8 mouse cellular contexts compared by ENCODE assay signal in genomic region chr8:84979599-84980421, GRCm38 (mm10). TPM values are rescaled to one million over a fixed set of nuclear protein-coding genes. Genes with fewer than 3 reads are reported as not detected.
DNase-seq lines count a peak whose midpoint lies in the region; ATAC-seq and TF ChIP-seq lines count a peak whose summit lies in the region.

No protein-coding gene starts in this region.

- H3K4me1 ChIP-seq in hindbrain, embryonic 16.5 days (ENCODE audit: control insufficient read depth, insufficient read depth, low read depth, low read length) = peaks cover 57% of the 10 kb centered on the region

- peak overlapping the region; percentile 99 for H3K4me2 ChIP-seq in hindbrain, embryonic 16.5 days (ENCODE audit: low read length)

- peaks cover 5% of the 10 kb centered on the region for H3K27me3 ChIP-seq in hindbrain, embryonic 16.5 days (replicated peaks; ENCODE audit: control insufficient read depth, insufficient read depth, low read length)

- intact Hi-C loops in left cerebral cortex, adult 2 months (cut with DNase I) = loop anchor here (5.0 kb wide), 2 partner anchors 47 to 92 kb away; partner anchors contain the start of genes Asna1, Dhps and Trir

- peak overlapping the region; percentile 62 for H3K9ac ChIP-seq in hindbrain, embryonic 16.5 days (ENCODE audit: low read depth, low read length)

- peaks cover 18% of the 10 kb centered on the region for H3K79me2 ChIP-seq in macrophage (ENCODE audit: inconsistent target)

- peak overlapping the region; percentile 42 for H3K4me3 ChIP-seq in hindbrain, embryonic 16.5 days (ENCODE audit: low read length)
- H3K4me3 ChIP-seq in left cerebral cortex, adult 2 months = peak overlapping the region; percentile 95
- peak overlapping the region; percentile 34; the same call in 1 of the 2 replicates for H3K4me3 ChIP-seq in macrophage (ENCODE audit: inconsistent target)

- peak overlapping the region; percentile 64 for H3K27ac ChIP-seq in hindbrain, embryonic 16.5 days (ENCODE audit: low read depth, low read length)
- H3K27ac ChIP-seq in left cerebral cortex, adult 2 months = peak overlapping the region; percentile 99
- H3K27ac ChIP-seq in macrophage = peak overlapping the region; percentile 92

- WGBS in hindbrain, embryonic 16.5 days = 2% methylated on average over 31 of the region's 42 CpGs
- WGBS in macrophage (ENCODE audit: missing documents) = 3% methylated on average over 35 of the region's 42 CpGs

- no peaks in the 10 kb centered on the region for H3K9me3 ChIP-seq in hindbrain, embryonic 16.5 days (ENCODE audit: control insufficient read depth, low read length)

- TF ChIP-seq CTCF in left cerebral cortex, adult 2 months (IDR thresholded peaks at IDR 0.05) = no peak

- DNase-seq in ZHBTc4 (ENCODE audit: low read depth, low spot score) = peak; percentile 95
- DNase-seq in cerebellum, postnatal 4 days (ENCODE audit: low spot score in 2 of 2) = peak; percentile 62 to 77
- DNase-seq in gastrocnemius, adult 18-20 months (ENCODE audit: low spot score) = peak; percentile 92
- peak; percentile 91 to 93 for DNase-seq in left cerebral cortex, adult 2 months (ENCODE audit: extremely low spot score in 1 of 2, low spot score in 2 of 2)
- DNase-seq in right cerebral cortex, adult 18-20 months = peak; percentile 95
- DNase-seq in urinary bladder, adult 2 months (ENCODE audit: low spot score) = peak; percentile 96

- ATAC-seq in hindbrain, embryonic 16.5 days = peak; percentile 37

- H3K36me3 ChIP-seq in hindbrain, embryonic 16.5 days (ENCODE audit: control insufficient read depth, insufficient read depth, low read length) = no peaks in the 10 kb centered on the region
- H3K36me3 ChIP-seq in macrophage (ENCODE audit: inconsistent target) = no peaks in the 10 kb centered on the region

RNA-seq across cellular contexts. Expression of gene Junb, which starts 1.3 kb away (rescaled TPM):
- total RNA-seq in gastrocnemius, adult 18-20 months (2021) = 10 to 100 TPM in 1 of 2 experiments, 1 to 10 TPM in 1; 9.4 to 12.5 TPM
- polyA plus RNA-seq in hindbrain, embryonic 16.5 days (2015; fragmentation: Nextera tagmentation; extraction: Ambion mirVana) = 4.3 and 5.3 TPM in 2 replicates
- total RNA-seq in left cerebral cortex, adult 2 months (2021) = 100 to 1,000 TPM in 1 of 2 experiments, 10 to 100 TPM in 1; 99.5 to 145 TPM
- total RNA-seq in macrophage (2018; cell fraction: chromatin; rRNA removed) = 100 to 1,000 TPM in 24 of 26 experiments, 10 to 100 TPM in 2; 60.1 to 756 (median 302) TPM
- 1,000 to 10,000 TPM in 5 of 26 experiments, 100 to 1,000 TPM in 19, 10 to 100 TPM in 2; 75.1 to 1,747 (median 592) TPM for total RNA-seq in macrophage (2018; cell fraction: cytosol; rRNA removed)
- total RNA-seq in macrophage (2018; cell fraction: nucleus; rRNA removed) = 1,000 to 10,000 TPM in 7 of 26 experiments, 100 to 1,000 TPM in 18, 10 to 100 TPM in 1; 66.0 to 1,515 (median 743) TPM
- 26.1 to 86.4 TPM (median 61.3 TPM) in 3 replicates for polyA plus RNA-seq in macrophage (2018)
- polyA plus RNA-seq in urinary bladder, adult 2 months (2012; rRNA removed) = 97.4 and 121 TPM in 2 replicates

RNA-seq across cellular contexts. Expression of gene Rnaseh2a, which starts 10.2 kb away (rescaled TPM):
- total RNA-seq in gastrocnemius, adult 18-20 months (2021) = 10 to 100 TPM; 21.1 to 21.7 TPM
- 55.8 and 57.5 TPM in 2 replicates for polyA plus RNA-seq in hindbrain, embryonic 16.5 days (2015; fragmentation: Nextera tagmentation; extraction: Ambion mirVana)
- total RNA-seq in left cerebral cortex, adult 2 months (2021) = 10 to 100 TPM; 43.4 to 47.3 TPM
- 10 to 100 TPM in 19 of 26 experiments, 1 to 10 TPM in 7; 3.0 to 44.7 (median 19.1) TPM for total RNA-seq in macrophage (2018; cell fraction: chromatin; rRNA removed)
- total RNA-seq in macrophage (2018; cell fraction: cytosol; rRNA removed) = 10 to 100 TPM; 26.6 to 53.3 (median 36.5) TPM
- total RNA-seq in macrophage (2018; cell fraction: nucleus; rRNA removed) = 10 to 100 TPM in 24 of 26 experiments, 1 to 10 TPM in 2; 8.9 to 49.5 (median 24.1) TPM
- 15.9 to 39.3 TPM (median 26.2 TPM) in 3 replicates for polyA plus RNA-seq in macrophage (2018)
- 49.4 and 49.5 TPM in 2 replicates for polyA plus RNA-seq in urinary bladder, adult 2 months (2012; rRNA removed)

RNA-seq across cellular contexts. Expression of gene Prdx2, which starts 10.4 kb away (rescaled TPM):
- total RNA-seq in gastrocnemius, adult 18-20 months (2021) = 100 to 1,000 TPM; 193 to 200 TPM
- polyA plus RNA-seq in hindbrain, embryonic 16.5 days (2015; fragmentation: Nextera tagmentation; extraction: Ambion mirVana) = 1,040 and 1,063 TPM in 2 replicates
- 100 to 1,000 TPM; 319 to 333 TPM for total RNA-seq in left cerebral cortex, adult 2 months (2021)
- total RNA-seq in macrophage (2018; cell fraction: chromatin; rRNA removed) = 10 to 100 TPM in 17 of 26 experiments, 1 to 10 TPM in 9; 2.5 to 77.4 (median 20.3) TPM
- 100 to 1,000 TPM; 154 to 304 (median 217) TPM for total RNA-seq in macrophage (2018; cell fraction: cytosol; rRNA removed)
- 100 to 1,000 TPM in 6 of 26 experiments, 10 to 100 TPM in 20; 17.7 to 152 (median 72.0) TPM for total RNA-seq in macrophage (2018; cell fraction: nucleus; rRNA removed)
- 77.7 to 148 TPM (median 146 TPM) in 3 replicates for polyA plus RNA-seq in macrophage (2018)
- 215 and 231 TPM in 2 replicates for polyA plus RNA-seq in urinary bladder, adult 2 months (2012; rRNA removed)

RNA-seq across cellular contexts. Expression of gene Gm49661, which starts 10.6 kb away (rescaled TPM):
- not detected for total RNA-seq in gastrocnemius, adult 18-20 months (2021)
- polyA plus RNA-seq in hindbrain, embryonic 16.5 days (2015; fragmentation: Nextera tagmentation; extraction: Ambion mirVana) = not detected in 2 replicates
- not detected for total RNA-seq in left cerebral cortex, adult 2 months (2021)
- total RNA-seq in macrophage (2018; cell fraction: chromatin; rRNA removed) = not detected
- total RNA-seq in macrophage (2018; cell fraction: cytosol; rRNA removed) = not detected
- total RNA-seq in macrophage (2018; cell fraction: nucleus; rRNA removed) = not detected
- polyA plus RNA-seq in macrophage (2018) = not detected in 3 replicates
- not detected in 2 replicates for polyA plus RNA-seq in urinary bladder, adult 2 months (2012; rRNA removed)

RNA-seq across cellular contexts. Expression of gene Hook2, which starts 10.6 kb away (rescaled TPM):
- total RNA-seq in gastrocnemius, adult 18-20 months (2021) = 1 to 10 TPM; 2.1 to 2.7 TPM
- polyA plus RNA-seq in hindbrain, embryonic 16.5 days (2015; fragmentation: Nextera tagmentation; extraction: Ambion mirVana) = 37.9 and 39.6 TPM in 2 replicates
- total RNA-seq in left cerebral cortex, adult 2 months (2021) = 10 to 100 TPM; 11.3 to 11.6 TPM
- 10 to 100 TPM; 31.8 to 96.7 (median 63.1) TPM for total RNA-seq in macrophage (2018; cell fraction: chromatin; rRNA removed)
- 10 to 100 TPM in 9 of 26 experiments, 1 to 10 TPM in 17; 6.0 to 14.1 (median 8.5) TPM for total RNA-seq in macrophage (2018; cell fraction: cytosol; rRNA removed)
- total RNA-seq in macrophage (2018; cell fraction: nucleus; rRNA removed) = 10 to 100 TPM in 25 of 26 experiments, 1 to 10 TPM in 1; 9.9 to 41.4 (median 24.7) TPM
- 4.9 to 10.9 TPM (median 6.1 TPM) in 3 replicates for polyA plus RNA-seq in macrophage (2018)
- 26.9 and 28.5 TPM in 2 replicates for polyA plus RNA-seq in urinary bladder, adult 2 months (2012; rRNA removed)

Comparison
In these comparisons a context has a peak if more than half of its experiments do, and no peak if none do; other contexts are left out.
1. Peak in every context shown above with its lines: DNase-seq, ATAC-seq, H3K4me3 ChIP-seq and H3K27ac ChIP-seq.
2. H3K4me3 ChIP-seq: peak in every context shown above with its lines; median percentile 95 in left cerebral cortex, adult 2 months; 42 in hindbrain, embryonic 16.5 days; 34 in macrophage.